Mouse (Mus musculus) bone marrow macrophage, adult 2 months (primary cell): ENCODE measurements around the gene Slirp.

Source experiments
- CTCF ChIP-seq: IDR thresholded peaks from 2 replicates; pipeline ENCODE4 v1.5.1; 2012; ENCODE audit warnings: low read depth, mild to moderate bottlenecking, low read length, moderate library complexity
- POLR2A ChIP-seq: IDR thresholded peaks from 2 replicates; pipeline ENCODE4 v1.6.1; 2012; ENCODE audit warnings: mild to moderate bottlenecking, low read depth, low read length, borderline replicate concordance

DNA sequence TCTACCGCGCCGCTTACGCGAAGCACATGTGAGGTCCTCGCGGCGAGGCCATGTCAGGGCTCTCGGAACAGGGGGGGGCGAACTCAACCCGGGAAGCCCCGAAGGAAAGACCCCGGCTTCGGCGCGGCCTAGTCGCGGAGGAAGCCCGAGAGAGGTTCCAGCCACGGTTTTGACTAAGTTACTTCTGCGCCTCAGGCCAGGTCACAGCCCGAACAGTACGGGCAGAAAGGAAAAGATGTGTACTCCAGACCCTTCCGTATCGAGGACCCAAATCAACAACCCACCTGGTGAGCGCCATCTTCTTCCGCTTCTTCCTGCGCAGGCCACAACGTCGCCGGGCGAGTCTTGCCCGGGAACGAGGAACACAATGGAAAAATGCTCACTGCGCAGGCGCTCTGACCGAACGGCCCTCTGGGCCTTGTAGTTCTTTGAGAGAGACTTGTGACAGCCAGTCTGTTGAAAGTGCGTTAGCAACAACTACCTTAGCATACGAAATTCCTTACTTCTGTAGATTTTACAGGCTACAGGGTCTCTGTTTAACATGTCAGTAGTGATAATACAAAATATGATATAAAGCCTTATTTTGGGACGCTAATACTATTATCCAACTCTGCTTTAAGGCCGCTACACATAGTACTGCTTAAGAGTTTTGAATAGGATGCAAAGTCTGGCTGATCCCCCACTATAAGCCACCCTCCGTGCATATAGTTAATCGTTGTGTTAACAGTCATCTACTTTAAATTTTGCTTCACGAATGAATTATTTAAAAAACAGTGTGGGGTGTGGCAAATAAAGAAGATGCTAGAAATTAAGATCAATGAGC is 28.5 kb downstream of the Slirp start, which contains the start of gene Snw1:
- TF ChIP-seq POLR2A (no peak), CTCF (no peak)
